Mouse (Mus musculus) neutrophil, adult 5-6 weeks (primary cell): ENCODE results near the gene Adamts6. TPM values are rescaled to one million over a fixed set of nuclear protein-coding genes. Genes with fewer than 3 reads are reported as not detected.

Experiments
- ATAC-seq: fragments of 151-379, 151-347 bp; 2 replicates; pipeline ENCODE4 v1.8.0; 2017; ENCODE audit warnings: mild to moderate bottlenecking, moderate TSS enrichment; ENCODE audit not compliant: insufficient number of reproducible peaks, poor library complexity, low FRiP score, severe bottlenecking; ENCODE audit errors: extremely low read depth
- total RNA-seq: library from RNA; stranded (forward); fragments of 200-1000 nt; gene quantifications from 2 replicates; pipeline ENCODE4 v1.2.3, GENCODE M21; 2017

Gene Adamts6
- total RNA-seq, 1 experiment from 2014 or later, result 36.1 TPM

- ATAC-seq, result 0 out of 2 replicates have a peak, but pooled peaks have one; percentile 9
Measured at GRCm38 (mm10) chr13:104542123-104542758, 254.6 kb downstream of the Adamts6 start.

- no peak for ATAC-seq
Measured at GRCm38 (mm10) chr13:104542759-104543141, 255.1 kb downstream of the Adamts6 start.

Other genes with a start within 250 kb of the Adamts6 start
- gene Nln, start 178.2 kb upstream of the Adamts6 start, total RNA-seq, result 18.5 and 26.8 TPM in 2 replicates
- 0.49 and 1.3 TPM in 2 replicates for gene Sgtb, start 178.1 kb upstream of the Adamts6 start, total RNA-seq
- gene Trappc13, start 109.4 kb upstream of the Adamts6 start, total RNA-seq, result 30.6 and 37.0 TPM in 2 replicates
- gene Trim23, start 109.0 kb upstream of the Adamts6 start, total RNA-seq, result 32.4 and 33.5 TPM in 2 replicates
- gene Cenpk, start 59.2 kb upstream of the Adamts6 start, total RNA-seq, result 6.8 and 7.1 TPM in 2 replicates
- 36.3 and 37.2 TPM in 2 replicates for gene Ppwd1, start 59.0 kb upstream of the Adamts6 start, total RNA-seq